Mouse (Mus musculus) ES-E14 (cell line): ENCODE measurements around the gene Gng8. TPM values are rescaled to one million over a fixed set of nuclear protein-coding genes. Genes with fewer than 3 reads are reported as not detected.

Source experiments
- DNase-seq: peaks from one replicate; pipeline ENCODE4 v3.0.0-alpha.2; 2013; ENCODE audit warnings: low read depth, low spot score
- H3K27ac ChIP-seq: 2 replicates; pipeline ENCODE4 v1.5.1; 2012; ENCODE audit warnings: low read depth, mild to moderate bottlenecking, low read length, moderate library complexity, mixed read lengths; ENCODE audit not compliant: poor library complexity, insufficient read depth, severe bottlenecking
- H3K36me3 ChIP-seq: 2 replicates; pipeline ENCODE4 v1.6.1; 2012; ENCODE audit warnings: mild to moderate bottlenecking, low read length, moderate library complexity, mixed read lengths; ENCODE audit not compliant: control insufficient read depth, poor library complexity, insufficient read depth, severe bottlenecking
- H3K4me1 ChIP-seq, 2 experiments: fragments of 150-350 bp in 1 of 2; sonication (generic) in 1 of 2; 2 replicates each; pipeline ENCODE4 v1.6.1; 2012; ENCODE audit warnings: low read length in 2 of 2, mild to moderate bottlenecking in 1 of 2, mixed read lengths in 1 of 2; ENCODE audit not compliant: control insufficient read depth in 2 of 2, insufficient read depth in 2 of 2, poor library complexity in 1 of 2
- H3K4me3 ChIP-seq, 2 experiments: fragments of 150-350 bp in 1 of 2; sonication (generic) in 1 of 2; 2 replicates each; pipeline ENCODE4 v1.5.1; 2012; ENCODE audit warnings: low read length in 2 of 2, low read depth in 1 of 2, mild to moderate bottlenecking in 1 of 2, mixed read lengths in 1 of 2; ENCODE audit not compliant: insufficient read depth in 1 of 2, poor library complexity in 1 of 2, severe bottlenecking in 1 of 2
- H3K9ac ChIP-seq: 2 replicates; pipeline ENCODE4 v1.6.1; 2012; ENCODE audit warnings: low read depth, mild to moderate bottlenecking, low read length, mixed read lengths; ENCODE audit not compliant: poor library complexity, insufficient read depth, severe bottlenecking
- H3K9me3 ChIP-seq: fragments of 150-350 bp; sonication (generic); 2 replicates; pipeline ENCODE4 v1.6.1; 2012; ENCODE audit warnings: low read depth, mild to moderate bottlenecking, low read length; ENCODE audit not compliant: control insufficient read depth, insufficient read depth
- CHD2 ChIP-seq: IDR thresholded peaks from 2 replicates; pipeline ENCODE4 v1.6.1; 2014; ENCODE audit warnings: mild to moderate bottlenecking, low read depth, low read length, inconsistent platforms
- HCFC1 ChIP-seq: IDR thresholded peaks from 2 replicates; pipeline ENCODE4 v1.6.1; 2012; ENCODE audit warnings: low read length, inconsistent platforms, borderline replicate concordance; ENCODE audit not compliant: insufficient read depth
- MAFK ChIP-seq: IDR thresholded peaks from 2 replicates; pipeline ENCODE4 v1.6.1; 2014; ENCODE audit warnings: mild to moderate bottlenecking, low read depth, low read length, inconsistent platforms; ENCODE audit not compliant: insufficient read depth
- ZC3H11A ChIP-seq: IDR thresholded peaks from 2 replicates; pipeline ENCODE4 v1.6.1; 2012; ENCODE audit warnings: low read depth, mild to moderate bottlenecking, inconsistent platforms, low read length, borderline replicate concordance
- ZNF384 ChIP-seq: IDR thresholded peaks from 2 replicates; pipeline ENCODE4 v1.6.1; 2012; ENCODE audit warnings: low read depth, low read length, inconsistent platforms
- in situ Hi-C, 2 experiments: fragments of 600-800 bp; cut with MboI; formaldehyde crosslinking; loops; one replicate each; pipeline ENCODE4 v1.15.1; 2025; ENCODE audit warnings: low sequenced_read_pairs in 2 of 2, inconsistent platforms in 1 of 2; ENCODE audit not compliant: unreplicated experiment in 2 of 2
- total RNA-seq: library from RNA; depleted of rRNA; stranded (reverse); fragments of 300-350 nt; gene quantifications from 2 replicates; pipeline ENCODE4 v1.2.3, GENCODE M21; 2012

The Gng8 gene
- total RNA-seq, 1 experiment = 1.0 TPM

GRCm38 (mm10) chr7:16916342-16917265 is 25.0 kb downstream of the Gng8 start:
- in situ Hi-C loops = loop anchor here in 1 of 2 experiments (25.0 kb wide), 1 partner anchor 104 kb away; the partner anchor contains the start of genes Fkrp and Strn4
- H3K36me3 ChIP-seq = peaks cover 51% of the 10 kb centered on the region
- H3K4me1 ChIP-seq = peaks cover 0 to 28% of the 10 kb centered on the region in 2 experiments; a peak in 1 of 4 replicates
- TF ChIP-seq CHD2 (no peak), MAFK (no peak), HCFC1 (no peak), ZC3H11A (no peak), ZNF384 (no peak)
- H3K27ac ChIP-seq = no peak overlapping the region
- no peaks in the 10 kb centered on the region for H3K9me3 ChIP-seq
- no peak overlapping the region for H3K9ac ChIP-seq
- no peak for DNase-seq
- H3K4me3 ChIP-seq = no peak overlapping the region

- H3K4me3 ChIP-seq = no peak overlapping the region
- no peaks in the 10 kb centered on the region for H3K9me3 ChIP-seq
- no peak overlapping the region for H3K27ac ChIP-seq
- H3K9ac ChIP-seq = no peak overlapping the region
- no peak for DNase-seq
- H3K36me3 ChIP-seq = peaks cover 54% of the 10 kb centered on the region
- in situ Hi-C loops = loop anchor here in 1 of 2 experiments (25.0 kb wide), 1 partner anchor 105 kb away; the partner anchor contains the start of genes Fkrp and Strn4
- H3K4me1 ChIP-seq = peaks cover 0 to 37% of the 10 kb centered on the region in 2 experiments; a peak in 1 of 4 replicates
- TF ChIP-seq HCFC1 (no peak), MAFK (no peak), ZNF384 (no peak), CHD2 (no peak), ZC3H11A (no peak)
These were observed 25.9 kb downstream of the Gng8 start for GRCm38 (mm10) chr7:16917447-16917846.

- Histone ChIP-seq H3K4me3 (no peak overlapping the region), H3K9ac (no peak overlapping the region), H3K4me1 (peaks cover 0 to 39% of the 10 kb centered on the region in 2 experiments; a peak in 1 of 4 replicates), H3K36me3 (peaks cover 54% of the 10 kb centered on the region), H3K9me3 (no peaks in the 10 kb centered on the region), H3K27ac (no peak overlapping the region)
- TF ChIP-seq CHD2 (no peak), ZC3H11A (no peak), HCFC1 (no peak), ZNF384 (no peak)
- in situ Hi-C loops = loop anchor here in 1 of 2 experiments (25.0 kb wide), 1 partner anchor 106 kb away; the partner anchor contains the start of genes Fkrp and Strn4
- no peak for DNase-seq
These were observed 26.4 kb downstream of the Gng8 start for GRCm38 (mm10) chr7:16918014-16918413.

- peaks cover 54% of the 10 kb centered on the region for H3K36me3 ChIP-seq
- in situ Hi-C loops = loop anchor here in 1 of 2 experiments (25.0 kb wide), 1 partner anchor 106 kb away; the partner anchor contains the start of genes Fkrp and Strn4
These were observed 27.1 kb downstream of the Gng8 start for GRCm38 (mm10) chr7:16918670-16919069.

More at GRCm38 (mm10) chr7:16918670-16919069, 27.1 kb downstream of the Gng8 start:
- Histone ChIP-seq H3K9ac (no peak overlapping the region), H3K27ac (no peak overlapping the region), H3K9me3 (no peaks in the 10 kb centered on the region), H3K4me1 (peaks cover 0 to 39% of the 10 kb centered on the region in 2 experiments; a peak in 1 of 4 replicates), H3K4me3 (no peak overlapping the region)
- DNase-seq = no peak
- TF ChIP-seq ZNF384 = no peak
- TF ChIP-seq MAFK = no peak
- TF ChIP-seq ZC3H11A = no peak
- TF ChIP-seq CHD2 = no peak
- TF ChIP-seq HCFC1 = no peak
